Mouse (Mus musculus) forebrain, embryonic 16.5 days (tissue): Measurements from ENCODE around the gene Rasd2. TPM values are rescaled to one million over a fixed set of nuclear protein-coding genes. Genes with fewer than 3 reads are reported as not detected.
A peak's percentile ranks its signal among the peaks of the same experiment; 100 is the strongest.

Experiments
- ATAC-seq: fragments of 200-750 bp; cut with Nextera tagmentation; 2 replicates; pipeline ENCODE4 v1.8.0; 2017; ENCODE audit warnings: mild to moderate bottlenecking, moderate library complexity
- H3K27ac ChIP-seq: fragments of 300-500 bp; sonication (generic); 2 replicates; pipeline ENCODE4 v1.5.1; 2014; ENCODE audit warnings: low read length, control low read depth
- H3K27me3 ChIP-seq: fragments of 300-500 bp; sonication (generic); replicated peaks from 2 replicates; pipeline ENCODE4 v1.6.1; 2014; ENCODE audit warnings: low read length; ENCODE audit not compliant: control insufficient read depth, insufficient read depth
- H3K36me3 ChIP-seq: fragments of 300-500 bp; sonication (generic); 2 replicates; pipeline ENCODE4 v1.6.1; 2014; ENCODE audit not compliant: control insufficient read depth, insufficient read depth
- H3K4me1 ChIP-seq: fragments of 300-500 bp; sonication (generic); replicated peaks from 2 replicates; pipeline ENCODE4 v1.6.1; 2014; ENCODE audit warnings: low read length; ENCODE audit not compliant: control insufficient read depth, insufficient read depth
- H3K4me2 ChIP-seq: fragments of 300-500 bp; sonication (generic); 2 replicates; pipeline ENCODE4 v1.6.1; 2014; ENCODE audit warnings: mild to moderate bottlenecking, low read length, control low read depth
- H3K4me3 ChIP-seq: fragments of 300-500 bp; sonication (generic); replicated peaks from 2 replicates; pipeline ENCODE4 v1.5.1; 2014; ENCODE audit warnings: mild to moderate bottlenecking, low read length, control low read depth
- H3K9ac ChIP-seq: fragments of 300-500 bp; sonication (generic); replicated peaks from 2 replicates; pipeline ENCODE4 v1.6.1; 2014; ENCODE audit warnings: low read depth, low read length, control low read depth
- H3K9me3 ChIP-seq: fragments of 300-500 bp; sonication (generic); 2 replicates; pipeline ENCODE4 v1.6.1; 2016; ENCODE audit warnings: low read length; ENCODE audit not compliant: control insufficient read depth
- WGBS: fragments of 180-500 bp; shearing (Covaris S2); extraction: QIAGEN DNeasy Blood & Tissue Kit; methylation state at CpG from one replicate; pipeline ENCODE4 v1.1.7; 2014; 5-methylcytosine and 5-hydroxymethylcytosine counted together
- polyA plus RNA-seq: library from polyadenylated mRNA; unstranded; fragments of >200 nt; fragmentation: Nextera tagmentation; extraction: Ambion mirVana; gene quantifications from 2 replicates; pipeline ENCODE4 v1.2.1, GENCODE M21; 2015

Rasd2 gene
- polyA plus RNA-seq, 1 experiment from 2014 or later = 1.4 TPM

- Histone ChIP-seq H3K27me3 (no peaks in the 10 kb centered on the region), H3K4me1 (no peaks in the 10 kb centered on the region), H3K36me3 (no peaks in the 10 kb centered on the region), H3K27ac (no peak overlapping the region), H3K4me3 (no peak overlapping the region), H3K9ac (no peak overlapping the region), H3K4me2 (no peak overlapping the region), H3K9me3 (no peaks in the 10 kb centered on the region)
- 61% methylated on average over 1 of the region's 1 CpGs for WGBS
- no peak for ATAC-seq
These were observed 13.8 kb upstream of the Rasd2 start for GRCm38 (mm10) chr8:75199914-75200313.

- no peak overlapping the region for H3K4me3 ChIP-seq
- no peaks in the 10 kb centered on the region for H3K4me1 ChIP-seq
- no peaks in the 10 kb centered on the region for H3K9me3 ChIP-seq
These were observed 11.6 kb upstream of the Rasd2 start for GRCm38 (mm10) chr8:75202041-75202656.

GRCm38 (mm10) chr8:75202913-75203312 lies 10.8 kb upstream of the Rasd2 start:
- H3K36me3 ChIP-seq = no peaks in the 10 kb centered on the region
- H3K4me3 ChIP-seq = no peak overlapping the region
- no peak overlapping the region for H3K9ac ChIP-seq
- WGBS = 86% methylated on average over 3 of the region's 3 CpGs
- no peaks in the 10 kb centered on the region for H3K9me3 ChIP-seq
- H3K27ac ChIP-seq = no peak overlapping the region
- no peaks in the 10 kb centered on the region for H3K27me3 ChIP-seq
- H3K4me2 ChIP-seq = no peak overlapping the region
- H3K4me1 ChIP-seq = no peaks in the 10 kb centered on the region
- no peak for ATAC-seq

More at GRCm38 (mm10) chr8:75202041-75202656, 11.6 kb upstream of the Rasd2 start:
- no peak overlapping the region for H3K27ac ChIP-seq
- H3K36me3 ChIP-seq = no peaks in the 10 kb centered on the region
- no peak overlapping the region for H3K9ac ChIP-seq
- 86% methylated on average over 8 of the region's 8 CpGs for WGBS
- H3K4me2 ChIP-seq = no peak overlapping the region
- no peak for ATAC-seq
- H3K27me3 ChIP-seq = no peaks in the 10 kb centered on the region

GRCm38 (mm10) chr8:75203420-75203819 lies 10.3 kb upstream of the Rasd2 start:
- no peak overlapping the region for H3K9ac ChIP-seq
- no peaks in the 10 kb centered on the region for H3K4me1 ChIP-seq
- no peaks in the 10 kb centered on the region for H3K27me3 ChIP-seq
- no peak overlapping the region for H3K4me2 ChIP-seq
- H3K27ac ChIP-seq = no peak overlapping the region
- no peaks in the 10 kb centered on the region for H3K36me3 ChIP-seq
- no peaks in the 10 kb centered on the region for H3K9me3 ChIP-seq
- WGBS = 84% methylated on average over 2 of the region's 2 CpGs
- ATAC-seq = no peak
- no peak overlapping the region for H3K4me3 ChIP-seq

- no peaks in the 10 kb centered on the region for H3K27me3 ChIP-seq
- H3K36me3 ChIP-seq = no peaks in the 10 kb centered on the region
- no peaks in the 10 kb centered on the region for H3K9me3 ChIP-seq
- H3K4me3 ChIP-seq = no peak overlapping the region
- no peak for ATAC-seq
- no peaks in the 10 kb centered on the region for H3K4me1 ChIP-seq
- H3K4me2 ChIP-seq = no peak overlapping the region
- 78% methylated on average over 13 of the region's 13 CpGs for WGBS
- H3K27ac ChIP-seq = no peak overlapping the region
- H3K9ac ChIP-seq = no peak overlapping the region
These were observed 9.4 kb upstream of the Rasd2 start for GRCm38 (mm10) chr8:75204190-75204868.

- Histone ChIP-seq H3K4me3 (no peak overlapping the region), H3K27me3 (peaks cover 31% of the 10 kb centered on the region), H3K9ac (no peak overlapping the region), H3K4me2 (no peak overlapping the region), H3K27ac (no peak overlapping the region), H3K36me3 (no peaks in the 10 kb centered on the region), H3K9me3 (no peaks in the 10 kb centered on the region), H3K4me1 (peaks cover 12% of the 10 kb centered on the region)
- WGBS = 31% methylated on average over 3 of the region's 3 CpGs
- no peak for ATAC-seq
These were observed 2.3 kb upstream of the Rasd2 start for GRCm38 (mm10) chr8:75211461-75211860.

GRCm38 (mm10) chr8:75212631-75213306 lies 975 bp upstream of the Rasd2 start:
- Histone ChIP-seq H3K9me3 (no peaks in the 10 kb centered on the region), H3K4me3 (peak overlapping the region; percentile 53), H3K27me3 (peaks cover 31% of the 10 kb centered on the region), H3K27ac (no peak overlapping the region), H3K4me2 (peak overlapping the region; percentile 93), H3K4me1 (peaks cover 12% of the 10 kb centered on the region), H3K36me3 (no peaks in the 10 kb centered on the region), H3K9ac (peak overlapping the region; percentile 49)
- WGBS = under 1% methylated on average over 62 of the region's 63 CpGs
- ATAC-seq = peak; percentile 97

GRCm38 (mm10) chr8:75213307-75213651 lies 465 bp upstream of the Rasd2 start:
- Histone ChIP-seq H3K4me1 (peaks cover 12% of the 10 kb centered on the region), H3K27ac (no peak overlapping the region), H3K9me3 (no peaks in the 10 kb centered on the region), H3K36me3 (no peaks in the 10 kb centered on the region), H3K4me3 (peak overlapping the region; percentile 53), H3K27me3 (peaks cover 31% of the 10 kb centered on the region), H3K9ac (peak overlapping the region; percentile 49), H3K4me2 (peak overlapping the region; percentile 93)
- ATAC-seq = peak; percentile 80
- WGBS = 0% methylated on average over 36 of the region's 36 CpGs

- H3K27ac ChIP-seq = no peak overlapping the region
These were observed 1.3 kb downstream of the Rasd2 start for GRCm38 (mm10) chr8:75215046-75215445.

More at GRCm38 (mm10) chr8:75215046-75215445, 1.3 kb downstream of the Rasd2 start:
- no peaks in the 10 kb centered on the region for H3K9me3 ChIP-seq
- ATAC-seq = no peak
- H3K36me3 ChIP-seq = no peaks in the 10 kb centered on the region
- no peak overlapping the region for H3K4me3 ChIP-seq
- peaks cover 12% of the 10 kb centered on the region for H3K4me1 ChIP-seq
- peaks cover 31% of the 10 kb centered on the region for H3K27me3 ChIP-seq
- H3K4me2 ChIP-seq = no peak overlapping the region
- no peak overlapping the region for H3K9ac ChIP-seq
- WGBS = 47% methylated on average over 1 of the region's 1 CpGs
